Mouse (Mus musculus) layer of hippocampus, postnatal 10 days (tissue): ENCODE data around the gene Hsd17b1. TPM values are rescaled to one million over a fixed set of nuclear protein-coding genes. Genes with fewer than 3 reads are reported as not detected.

Source experiments
- DNase-seq, 2 experiments: peaks; one replicate each; pipeline ENCODE4 v3.0.0; 2021; ENCODE audit warnings: low spot score in 2 of 2
- long read RNA-seq: library from polyadenylated mRNA; stranded (forward); transcript quantifications from one replicate; pipeline ENCODE4 v2.0.0, GENCODE M21; 2023
- total RNA-seq, 2 experiments: library from RNA; stranded (reverse); gene quantifications; 2 replicates each; pipeline ENCODE4 v1.2.3; 2021

Hsd17b1 gene
- total RNA-seq, result under 1 TPM; 0.33 to 0.37 TPM
- long read RNA-seq, result 0 reads

DNA sequence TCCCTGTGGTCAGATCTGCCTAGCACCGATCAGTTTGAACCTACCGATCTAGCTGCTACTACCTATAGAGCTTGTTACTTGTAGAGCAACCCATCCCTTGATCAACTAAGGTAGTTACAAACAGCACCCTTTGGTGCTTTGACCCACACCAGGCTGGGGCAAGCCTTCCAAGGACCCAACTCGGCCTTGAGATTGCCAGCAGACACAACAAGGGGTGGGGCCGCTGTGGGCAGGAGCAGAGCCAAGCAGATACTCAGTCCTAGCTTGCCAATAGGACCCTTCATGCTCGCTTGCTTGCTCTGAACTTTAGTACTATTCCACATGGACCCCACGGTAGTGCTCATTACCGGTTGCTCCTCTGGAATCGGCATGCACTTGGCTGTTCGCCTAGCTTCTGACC lies at the start of gene Hsd17b1:
Hsd17b1 (plus strand) TSS at position 291 of the 400 bp plus-strand sequence.
- DNase-seq, result no peak

- DNase-seq, result no peak
These were observed 48.9 kb upstream of the Hsd17b1 start for GRCm38 (mm10) chr11:101029320-101029719.

GRCm38 (mm10) chr11:101030136-101030807 lies 47.9 kb upstream of the Hsd17b1 start:
- no peak for DNase-seq

GRCm38 (mm10) chr11:101030808-101031156 lies 47.4 kb upstream of the Hsd17b1 start:
- no peak for DNase-seq

DNA sequence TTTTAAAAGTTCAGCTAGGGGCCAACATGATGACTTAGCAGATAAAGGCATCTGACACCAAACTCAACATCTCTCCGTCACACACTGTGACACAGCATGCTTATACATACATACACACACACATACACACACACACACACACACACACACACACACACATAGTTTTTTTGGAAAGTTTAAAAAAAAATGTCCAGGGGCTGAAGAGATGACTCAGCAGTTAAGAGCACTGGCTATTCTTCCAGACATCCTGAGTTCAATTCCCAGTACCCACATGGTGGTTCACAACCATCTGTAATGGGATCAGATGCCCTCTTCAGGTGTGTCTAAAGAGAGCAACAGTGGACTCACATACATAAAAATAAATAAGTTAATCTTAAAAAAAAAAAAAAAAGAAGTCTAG lies 46.7 kb upstream of the Hsd17b1 start:
- no peak for DNase-seq

- no peak for DNase-seq
These were observed 44.2 kb upstream of the Hsd17b1 start for GRCm38 (mm10) chr11:101033856-101034500.

GRCm38 (mm10) chr11:101034614-101035327 lies 43.4 kb upstream of the Hsd17b1 start:
- no peak for DNase-seq

DNA sequence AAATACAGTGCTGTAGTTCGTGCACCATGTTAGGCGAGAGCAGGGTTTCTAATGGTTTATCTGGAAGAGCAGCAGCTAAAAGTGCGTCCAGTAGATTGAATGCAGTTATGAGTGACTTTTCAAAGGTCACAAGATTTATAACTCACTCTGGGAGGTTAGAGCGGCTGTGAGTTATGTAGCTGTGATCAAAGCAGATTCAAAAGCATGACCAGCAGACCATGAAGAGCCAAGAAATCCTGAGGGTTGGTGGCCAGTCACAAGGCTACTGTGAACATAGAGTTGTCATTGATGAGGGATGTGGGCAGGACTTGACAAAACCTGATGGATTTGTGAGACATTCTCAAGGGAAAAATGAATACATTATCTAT lies 42.9 kb upstream of the Hsd17b1 start:
- DNase-seq, result no peak

- no peak for DNase-seq
These were observed 40.4 kb upstream of the Hsd17b1 start for GRCm38 (mm10) chr11:101037795-101038194.

GRCm38 (mm10) chr11:101045826-101046225 lies 32.4 kb upstream of the Hsd17b1 start:
- DNase-seq, result no peak

- no peak for DNase-seq
These were observed 31.8 kb upstream of the Hsd17b1 start for GRCm38 (mm10) chr11:101046440-101046839.

GRCm38 (mm10) chr11:101047502-101047901 lies 30.7 kb upstream of the Hsd17b1 start:
- DNase-seq, result no peak

DNA sequence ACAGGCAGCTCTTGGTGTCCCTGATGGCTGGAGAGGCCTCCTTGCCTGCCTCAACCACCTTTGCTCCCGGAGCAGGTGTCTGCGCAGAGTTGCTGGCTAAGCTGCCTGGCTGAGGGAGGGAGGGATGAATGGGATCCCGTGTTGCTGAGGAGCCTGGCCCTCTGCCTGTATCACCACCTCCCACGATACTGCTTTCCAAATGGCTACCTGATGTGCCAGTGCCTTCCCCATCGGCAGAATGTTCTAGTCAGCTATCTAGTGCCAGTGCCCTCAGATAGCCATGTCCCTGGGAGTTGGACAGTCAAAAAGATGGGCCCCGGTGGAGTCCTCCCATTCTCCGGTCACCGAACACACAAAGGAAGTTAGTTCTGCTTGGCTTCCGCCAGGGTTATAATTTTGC lies 27.9 kb upstream of the Hsd17b1 start:
- DNase-seq, result peak in 1 of 2 experiments; percentile 42

- peak; percentile 52 to 62 for DNase-seq
These were observed 27.1 kb upstream of the Hsd17b1 start for GRCm38 (mm10) chr11:101051051-101051493.

GRCm38 (mm10) chr11:101051617-101052016 lies 26.6 kb upstream of the Hsd17b1 start:
- DNase-seq, result no peak

DNA sequence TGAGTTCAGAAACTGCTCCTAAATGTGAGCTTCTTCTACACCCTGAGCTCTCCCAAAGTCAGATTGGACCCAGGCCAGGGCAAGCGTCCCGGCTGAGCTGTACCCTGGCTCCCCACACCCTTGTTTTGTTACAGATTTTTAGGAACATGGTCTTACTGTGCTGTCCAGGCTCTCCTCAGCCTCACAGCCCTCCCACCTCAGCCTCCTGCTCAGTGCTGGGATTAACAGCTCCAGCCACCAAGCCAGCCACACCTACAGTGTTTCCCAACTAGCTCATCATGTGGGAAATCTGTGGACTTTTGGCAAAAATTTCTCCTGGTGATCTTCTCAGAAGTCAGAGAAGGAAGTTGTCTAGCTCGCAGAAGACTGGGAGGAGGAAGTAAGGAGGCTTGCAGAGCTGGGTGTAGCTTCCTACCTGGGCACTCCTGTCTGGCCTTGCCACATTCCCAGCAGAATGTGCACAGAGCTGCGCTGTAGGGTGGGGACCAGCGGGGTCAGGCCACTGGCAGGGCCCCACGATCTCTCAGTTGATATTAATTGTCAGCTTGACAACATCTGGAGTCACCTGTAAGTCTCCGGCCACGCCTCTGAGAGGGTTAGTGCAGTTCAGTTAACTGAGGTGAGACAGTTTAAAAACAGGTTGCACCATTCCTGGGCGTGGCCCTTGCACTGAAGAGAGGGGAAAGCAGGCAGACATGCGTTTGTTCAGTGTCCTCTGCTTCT lies 25.3 kb upstream of the Hsd17b1 start:
- DNase-seq, result no peak

DNA sequence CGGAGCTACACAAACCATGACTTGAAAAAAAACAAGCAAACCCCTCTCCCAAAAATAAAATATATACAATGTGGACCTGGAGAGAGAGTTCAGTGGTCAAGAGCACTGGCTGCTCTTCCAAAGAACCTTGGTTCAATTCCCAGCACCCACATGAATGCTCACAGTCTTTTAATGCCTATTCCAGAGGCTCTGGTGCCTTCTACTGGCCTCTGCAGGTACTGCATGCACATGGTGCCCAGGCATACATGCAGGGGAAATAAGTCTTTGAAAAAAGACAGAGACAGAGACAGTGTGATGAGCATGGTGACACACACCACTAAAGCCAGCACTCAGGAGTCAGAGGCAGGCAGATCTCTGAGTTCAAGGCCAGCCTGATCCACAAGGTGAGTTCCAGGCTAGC lies 24.2 kb upstream of the Hsd17b1 start:
- DNase-seq, result no peak

DNA sequence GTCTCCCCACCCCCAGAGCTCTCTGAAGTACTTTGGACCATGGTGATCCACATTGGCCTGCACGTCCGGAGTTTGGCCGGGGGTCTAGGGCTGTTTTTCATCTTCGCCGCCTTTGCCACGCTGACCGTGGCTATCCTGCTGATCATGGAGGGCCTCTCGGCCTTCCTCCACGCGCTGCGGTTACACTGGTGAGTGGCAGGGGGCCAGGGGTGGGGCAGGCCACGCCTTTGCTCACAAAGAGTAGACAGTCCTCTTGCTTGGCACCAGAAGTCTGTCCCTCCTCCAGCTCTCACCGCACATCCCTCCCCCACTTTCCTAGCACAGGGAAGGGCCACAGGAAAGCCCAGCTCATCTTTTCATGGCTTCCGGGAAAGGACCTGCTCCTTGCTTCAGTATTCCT lies 22.8 kb upstream of the Hsd17b1 start:
- DNase-seq, result no peak

DNA sequence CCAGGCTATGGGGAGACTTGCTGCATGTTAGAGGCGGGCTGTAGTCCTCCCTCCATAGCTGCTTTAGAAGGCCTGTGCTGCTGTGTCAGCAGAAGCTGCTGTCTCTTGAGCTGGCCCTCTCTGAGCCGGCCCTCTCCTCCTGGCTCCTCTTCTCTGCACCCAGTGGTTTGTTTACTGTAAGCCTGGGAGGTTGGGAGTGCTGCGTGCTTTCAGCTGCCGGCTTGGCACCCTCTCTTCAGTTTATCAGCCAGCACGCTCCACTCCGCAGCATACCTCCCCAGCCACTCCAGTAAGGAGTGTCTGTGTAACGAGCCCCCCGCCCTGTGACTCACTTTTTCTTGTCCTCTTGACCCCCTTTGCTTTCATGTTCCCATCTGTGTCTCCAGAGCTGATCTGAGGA lies 21.3 kb upstream of the Hsd17b1 start:
- peak; percentile 22 to 25 for DNase-seq

DNA sequence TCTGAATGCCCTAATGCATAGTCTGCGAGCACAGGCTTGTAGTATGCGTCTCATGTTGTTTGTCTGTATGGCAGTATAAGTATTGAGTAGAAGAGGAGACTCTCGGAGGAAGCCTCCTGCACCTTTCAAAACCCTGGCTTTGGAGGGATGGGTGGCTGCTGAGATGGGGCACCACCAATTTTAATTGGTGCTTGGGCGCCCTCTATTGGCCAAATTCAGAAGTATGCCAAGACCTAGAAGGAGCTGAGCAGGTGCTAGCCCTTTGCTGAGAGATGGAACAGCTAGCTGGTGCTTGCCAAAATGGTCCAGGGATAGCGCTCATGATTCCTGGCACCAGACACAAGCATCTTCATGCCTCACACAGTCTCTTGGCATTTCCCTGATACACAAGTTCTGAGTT lies 20.4 kb upstream of the Hsd17b1 start:
- peak; percentile 89 to 92 for DNase-seq

- DNase-seq, result no peak
These were observed 19.5 kb upstream of the Hsd17b1 start for GRCm38 (mm10) chr11:101058726-101059125.

- no peak for DNase-seq
These were observed 18.7 kb upstream of the Hsd17b1 start for GRCm38 (mm10) chr11:101059473-101059872.
